Mouse (Mus musculus) limb, embryonic 14.5 days (tissue): ENCODE data around the gene Cnnm4. TPM values are rescaled to one million over a fixed set of nuclear protein-coding genes. Genes with fewer than 3 reads are reported as not detected.

Source experiments
- ATAC-seq: fragments of 200-750 bp; cut with Nextera tagmentation; 2 replicates; pipeline ENCODE4 v1.8.0; 2017; ENCODE audit warnings: low read depth, moderate number of reproducible peaks, moderate TSS enrichment; ENCODE audit not compliant: low FRiP score
- DNase-seq: peaks from one replicate; pipeline ENCODE4 v3.0.0-alpha.2; 2015; ENCODE audit warnings: low spot score
- H3K27ac ChIP-seq: fragments of 300-500 bp; sonication (generic); replicated peaks from 2 replicates; pipeline ENCODE4 v1.5.1; 2014; ENCODE audit warnings: low read depth, mild to moderate bottlenecking, low read length, moderate library complexity, mixed read lengths
- H3K27me3 ChIP-seq: fragments of 300-500 bp; sonication (generic); 2 replicates; pipeline ENCODE4 v1.6.1; 2014; ENCODE audit warnings: low read length, mixed read lengths; ENCODE audit not compliant: control insufficient read depth, insufficient read depth
- H3K36me3 ChIP-seq: fragments of 300-500 bp; sonication (generic); 2 replicates; pipeline ENCODE4 v1.6.1; 2014; ENCODE audit warnings: mild to moderate bottlenecking, low read length, moderate library complexity, mixed read lengths; ENCODE audit not compliant: control insufficient read depth, insufficient read depth
- H3K4me1 ChIP-seq: fragments of 300-500 bp; sonication (generic); 2 replicates; pipeline ENCODE4 v1.6.1; 2014; ENCODE audit warnings: antibody characterized with exemption, low read length, mixed read lengths; ENCODE audit not compliant: control insufficient read depth, insufficient read depth
- H3K4me2 ChIP-seq: fragments of 300-500 bp; sonication (generic); replicated peaks from 2 replicates; pipeline ENCODE4 v1.6.1; 2014; ENCODE audit warnings: low read depth, mild to moderate bottlenecking, low read length, moderate library complexity; ENCODE audit not compliant: severe bottlenecking
- H3K4me3 ChIP-seq: fragments of 300-500 bp; sonication (generic); replicated peaks from 2 replicates; pipeline ENCODE4 v1.5.1; 2014; ENCODE audit warnings: low read length
- H3K9ac ChIP-seq: fragments of 300-500 bp; sonication (generic); 2 replicates; pipeline ENCODE4 v1.6.1; 2014; ENCODE audit warnings: mild to moderate bottlenecking, low read depth, low read length, moderate library complexity; ENCODE audit not compliant: severe bottlenecking
- H3K9me3 ChIP-seq: fragments of 300-500 bp; sonication (generic); 2 replicates; pipeline ENCODE4 v1.6.1; 2016; ENCODE audit warnings: low read length; ENCODE audit not compliant: control insufficient read depth
- POLR2A ChIP-seq: fragments of 200-500 bp; IDR thresholded peaks from 2 replicates; pipeline ENCODE4 v1.8.0; 2012; ENCODE audit warnings: inconsistent platforms, mild to moderate bottlenecking, moderate library complexity, borderline replicate concordance; ENCODE audit not compliant: insufficient read depth, insufficient read length; ENCODE audit errors: extremely low read depth
- WGBS: fragments of 180-500 bp; shearing (Covaris S2); extraction: QIAGEN DNeasy Blood & Tissue Kit; methylation state at CpG from one replicate; pipeline ENCODE4 v1.1.7; 2014; 5-methylcytosine and 5-hydroxymethylcytosine counted together
- polyA plus RNA-seq, 2 experiments: library from polyadenylated mRNA; depleted of rRNA in 1 of 2; stranded (reverse) in 1 of 2; unstranded in 1 of 2; fragments of >200 nt; fragmentation: Nextera tagmentation in 1 of 2; extraction: Ambion mirVana in 1 of 2; gene quantifications; 2 replicates each; pipeline versions ENCODE4 v1.2.1 to v1.2.3; 2012 to 2014

Cnnm4 gene
- polyA plus RNA-seq, 2 experiments = 7.3 to 13.1 TPM

- Histone ChIP-seq H3K27me3 (no peaks in the 10 kb centered on the region), H3K27ac (no peak overlapping the region), H3K9ac (no peak overlapping the region), H3K4me3 (no peak overlapping the region), H3K4me1 (no peaks in the 10 kb centered on the region), H3K36me3 (peaks cover 33% of the 10 kb centered on the region), H3K9me3 (no peaks in the 10 kb centered on the region), H3K4me2 (no peak overlapping the region)
- DNase-seq = no peak
- no peak for ATAC-seq
- WGBS = 65% methylated on average over 8 of the region's 8 CpGs
- no peak for TF ChIP-seq POLR2A
These were observed 59.1 kb downstream of the Cnnm4 start for GRCm38 (mm10) chr1:36530485-36530884.

GRCm38 (mm10) chr1:36530962-36531361, 59.5 kb downstream of the Cnnm4 start:
- no peaks in the 10 kb centered on the region for H3K27me3 ChIP-seq
- H3K4me3 ChIP-seq = no peak overlapping the region
- no peak for DNase-seq
- 91% methylated on average over 7 of the region's 7 CpGs for WGBS
- H3K9me3 ChIP-seq = no peaks in the 10 kb centered on the region
- ATAC-seq = no peak
- TF ChIP-seq POLR2A = no peak
- no peaks in the 10 kb centered on the region for H3K4me1 ChIP-seq
- H3K4me2 ChIP-seq = no peak overlapping the region
- no peak overlapping the region for H3K27ac ChIP-seq
- H3K9ac ChIP-seq = no peak overlapping the region
- H3K36me3 ChIP-seq = peaks cover 29% of the 10 kb centered on the region

GRCm38 (mm10) chr1:36531461-36531860, 60.0 kb downstream of the Cnnm4 start:
- WGBS = 95% methylated on average over 12 of the region's 12 CpGs
- Histone ChIP-seq H3K27me3 (no peaks in the 10 kb centered on the region), H3K4me3 (no peak overlapping the region), H3K4me1 (no peaks in the 10 kb centered on the region), H3K4me2 (no peak overlapping the region), H3K36me3 (peaks cover 24% of the 10 kb centered on the region), H3K9me3 (no peaks in the 10 kb centered on the region), H3K9ac (no peak overlapping the region), H3K27ac (no peak overlapping the region)
- DNase-seq (no peak), ATAC-seq (no peak)
- TF ChIP-seq POLR2A = no peak

- Histone ChIP-seq H3K9me3 (no peaks in the 10 kb centered on the region), H3K36me3 (peaks cover 25% of the 10 kb centered on the region), H3K27ac (no peak overlapping the region), H3K9ac (no peak overlapping the region), H3K4me2 (no peak overlapping the region), H3K27me3 (no peaks in the 10 kb centered on the region), H3K4me1 (no peaks in the 10 kb centered on the region), H3K4me3 (no peak overlapping the region)
- no peak for TF ChIP-seq POLR2A
- WGBS = 72% methylated on average over 6 of the region's 6 CpGs
- ATAC-seq = 0 out of 2 replicates have a peak, but pooled peaks have one; percentile 23
- no peak for DNase-seq
These were observed 62.1 kb downstream of the Cnnm4 start for GRCm38 (mm10) chr1:36533546-36533945.

- H3K9ac ChIP-seq = no peak overlapping the region
- ATAC-seq (no peak), DNase-seq (no peak)
- no peak overlapping the region for H3K27ac ChIP-seq
- 70% methylated on average over 6 of the region's 6 CpGs for WGBS
- no peaks in the 10 kb centered on the region for H3K9me3 ChIP-seq
- H3K4me2 ChIP-seq = no peak overlapping the region
- TF ChIP-seq POLR2A = no peak
- no peaks in the 10 kb centered on the region for H3K4me1 ChIP-seq
- H3K4me3 ChIP-seq = no peak overlapping the region
- no peaks in the 10 kb centered on the region for H3K27me3 ChIP-seq
- H3K36me3 ChIP-seq = peaks cover 36% of the 10 kb centered on the region
These were observed 63.2 kb downstream of the Cnnm4 start for GRCm38 (mm10) chr1:36534595-36535058.
